Mouse (Mus musculus) midbrain, embryonic 11.5 days (tissue): Measurements from ENCODE around the gene Cabp2. TPM values are rescaled to one million over a fixed set of nuclear protein-coding genes. Genes with fewer than 3 reads are reported as not detected.
"Not testable (repeated sequence)": the region's sequence is repeated elsewhere in the genome, so short reads cannot be mapped to it uniquely, and the experiment has no call there.

Experiments
- ATAC-seq: fragments of 200-750 bp; cut with Nextera tagmentation; 2 replicates; pipeline ENCODE4 v1.8.0; 2017; ENCODE audit warnings: moderate TSS enrichment, moderate library complexity; ENCODE audit not compliant: low FRiP score
- DNase-seq: peaks from one replicate; pipeline ENCODE4 v3.0.0; 2015; ENCODE audit warnings: low spot score; ENCODE audit errors: missing footprints
- H3K27ac ChIP-seq: fragments of 300-500 bp; sonication (generic); 2 replicates; pipeline ENCODE4 v1.5.1; 2014; ENCODE audit warnings: low read depth, low read length
- H3K27me3 ChIP-seq: fragments of 300-500 bp; sonication (generic); 2 replicates; pipeline ENCODE4 v1.6.1; 2014; ENCODE audit warnings: mild to moderate bottlenecking, low read length, moderate library complexity, mixed read lengths; ENCODE audit not compliant: control insufficient read depth, insufficient read depth
- H3K36me3 ChIP-seq: fragments of 300-500 bp; sonication (generic); 2 replicates; pipeline ENCODE4 v1.6.1; 2014; ENCODE audit warnings: mild to moderate bottlenecking, low read length, moderate library complexity, mixed read lengths; ENCODE audit not compliant: control insufficient read depth, insufficient read depth
- H3K4me1 ChIP-seq: fragments of 300-500 bp; sonication (generic); 2 replicates; pipeline ENCODE4 v1.6.1; 2014; ENCODE audit warnings: low read length; ENCODE audit not compliant: control insufficient read depth, insufficient read depth
- H3K4me2 ChIP-seq: fragments of 300-500 bp; sonication (generic); 2 replicates; pipeline ENCODE4 v1.6.1; 2014; ENCODE audit warnings: mild to moderate bottlenecking, moderate library complexity
- H3K4me3 ChIP-seq: fragments of 300-500 bp; sonication (generic); 2 replicates; pipeline ENCODE4 v1.5.1; 2014; ENCODE audit warnings: low read depth, low read length
- H3K9ac ChIP-seq: fragments of 300-500 bp; sonication (generic); 2 replicates; pipeline ENCODE4 v1.6.1; 2014; ENCODE audit warnings: low read length
- H3K9me3 ChIP-seq: fragments of 300-500 bp; sonication (generic); 2 replicates; pipeline ENCODE4 v1.6.1; 2016; ENCODE audit warnings: low read length; ENCODE audit not compliant: control insufficient read depth
- WGBS: fragments of 180-500 bp; shearing (Covaris S2); extraction: QIAGEN DNeasy Blood & Tissue Kit; methylation state at CpG from one replicate; pipeline ENCODE4 v1.1.7; 2014; 5-methylcytosine and 5-hydroxymethylcytosine counted together
- polyA plus RNA-seq: library from polyadenylated mRNA; unstranded; fragments of >200 nt; fragmentation: Nextera tagmentation; extraction: Ambion mirVana; gene quantifications from 2 replicates; pipeline ENCODE4 v1.2.1, GENCODE M21; 2014

Cabp2 gene
- polyA plus RNA-seq, 1 experiment from 2014 or later: not detected

- no peak overlapping the region for H3K9ac ChIP-seq
- H3K4me3 ChIP-seq: no peak overlapping the region
- DNase-seq: peak; percentile 31
- peaks cover 8% of the 10 kb centered on the region for H3K36me3 ChIP-seq
- H3K27ac ChIP-seq: no peak overlapping the region
- no peak for ATAC-seq
- H3K4me1 ChIP-seq: peaks cover 9% of the 10 kb centered on the region
- H3K9me3 ChIP-seq: no peaks in the 10 kb centered on the region
- H3K27me3 ChIP-seq: no peaks in the 10 kb centered on the region
- WGBS: 91% methylated on average over 4 of the region's 4 CpGs
- H3K4me2 ChIP-seq: no peak overlapping the region
Measured at GRCm38 (mm10) chr19:4130106-4130505, 48.7 kb downstream of the Cabp2 start.

- Histone ChIP-seq H3K9ac (no peak overlapping the region), H3K9me3 (no peaks in the 10 kb centered on the region), H3K27me3 (no peaks in the 10 kb centered on the region), H3K4me2 (no peak overlapping the region), H3K4me1 (peaks cover 8% of the 10 kb centered on the region), H3K36me3 (peaks cover 8% of the 10 kb centered on the region), H3K4me3 (no peak overlapping the region), H3K27ac (no peak overlapping the region)
- ATAC-seq (no peak), DNase-seq (peak; percentile 57)
- WGBS: 95% methylated on average over 5 of the region's 5 CpGs
Measured at GRCm38 (mm10) chr19:4131075-4131474, 49.7 kb downstream of the Cabp2 start.

- no peaks in the 10 kb centered on the region for H3K9me3 ChIP-seq
- ATAC-seq (no peak), DNase-seq (no peak)
- no peak overlapping the region for H3K27ac ChIP-seq
- no peak overlapping the region for H3K4me3 ChIP-seq
- H3K4me1 ChIP-seq: peaks cover 3% of the 10 kb centered on the region
- no peak overlapping the region for H3K4me2 ChIP-seq
- H3K36me3 ChIP-seq: peaks cover 8% of the 10 kb centered on the region
- no peak overlapping the region for H3K9ac ChIP-seq
- H3K27me3 ChIP-seq: no peaks in the 10 kb centered on the region
- WGBS: 91% methylated on average over 2 of the region's 2 CpGs
Measured at GRCm38 (mm10) chr19:4131768-4132167, 50.4 kb downstream of the Cabp2 start.

GRCm38 (mm10) chr19:4134354-4134753 lies 53.0 kb downstream of the Cabp2 start:
- H3K27ac ChIP-seq: no peak overlapping the region
- WGBS: 85% methylated on average over 4 of the region's 4 CpGs
- no peaks in the 10 kb centered on the region for H3K27me3 ChIP-seq
- no peaks in the 10 kb centered on the region for H3K4me1 ChIP-seq
- DNase-seq (no peak), ATAC-seq (no peak)
- peaks cover 4% of the 10 kb centered on the region for H3K36me3 ChIP-seq
- no peak overlapping the region for H3K4me3 ChIP-seq
- no peak overlapping the region for H3K9ac ChIP-seq
- no peaks in the 10 kb centered on the region for H3K9me3 ChIP-seq
- no peak overlapping the region for H3K4me2 ChIP-seq

- not testable (repeated sequence) for H3K36me3 ChIP-seq, DNase-seq, H3K4me1 ChIP-seq, H3K27ac ChIP-seq, H3K4me2 ChIP-seq, H3K27me3 ChIP-seq, H3K9ac ChIP-seq, H3K9me3 ChIP-seq, H3K4me3 ChIP-seq, ATAC-seq
- WGBS: 83% methylated on average over 6 of the region's 6 CpGs
Measured at GRCm38 (mm10) chr19:4135229-4135962, 54.0 kb downstream of the Cabp2 start.

- not testable (repeated sequence) for H3K4me2 ChIP-seq, H3K27me3 ChIP-seq, DNase-seq, H3K4me3 ChIP-seq, H3K9me3 ChIP-seq, H3K4me1 ChIP-seq, H3K9ac ChIP-seq, H3K27ac ChIP-seq, ATAC-seq, H3K36me3 ChIP-seq
- 28% methylated on average over 8 of the region's 8 CpGs for WGBS
Measured at GRCm38 (mm10) chr19:4135963-4136345, 54.6 kb downstream of the Cabp2 start.

- Histone ChIP-seq H3K9ac (no peak overlapping the region), H3K4me1 (no peaks in the 10 kb centered on the region), H3K9me3 (no peaks in the 10 kb centered on the region), H3K4me3 (no peak overlapping the region), H3K27me3 (no peaks in the 10 kb centered on the region), H3K27ac (no peak overlapping the region), H3K36me3 (peaks cover 3% of the 10 kb centered on the region), H3K4me2 (no peak overlapping the region)
- WGBS: 79% methylated on average over 5 of the region's 5 CpGs
- DNase-seq (no peak), ATAC-seq (no peak)
Measured at GRCm38 (mm10) chr19:4136463-4136862, 55.1 kb downstream of the Cabp2 start.

Other genes starting within 250 kb of the Cabp2 start
- gene Chka, start 229.8 kb upstream of the Cabp2 start, polyA plus RNA-seq: 50.5 and 53.0 TPM in 2 replicates
- 7.7 and 8.9 TPM in 2 replicates for gene Tcirg1, start 174.4 kb upstream of the Cabp2 start, polyA plus RNA-seq
- 209 and 235 TPM in 2 replicates for gene Ndufs8, start 168.8 kb upstream of the Cabp2 start, polyA plus RNA-seq
- gene Aldh3b1, start 151.8 kb upstream of the Cabp2 start, polyA plus RNA-seq: 0.67 and 0.99 TPM in 2 replicates
- gene Unc93b1, start 146.4 kb upstream of the Cabp2 start, polyA plus RNA-seq: 5.9 and 7.1 TPM in 2 replicates
- gene Aldh3b3, start 122.9 kb upstream of the Cabp2 start, polyA plus RNA-seq: not detected in 2 replicates
- gene Aldh3b2, start 109.2 kb upstream of the Cabp2 start, polyA plus RNA-seq: 0.44 and 0.50 TPM in 2 replicates
- 1.0 and 1.6 TPM in 2 replicates for gene Acy3, start 95.0 kb upstream of the Cabp2 start, polyA plus RNA-seq
- not detected in 2 replicates for gene Tbx10, start 88.8 kb upstream of the Cabp2 start, polyA plus RNA-seq
- gene Nudt8, start 81.0 kb upstream of the Cabp2 start, polyA plus RNA-seq: 14.0 and 15.1 TPM in 2 replicates
- 0.87 and 1.5 TPM in 2 replicates for gene Gm49405, start 81.0 kb upstream of the Cabp2 start, polyA plus RNA-seq
- gene Doc2g, start 78.3 kb upstream of the Cabp2 start, polyA plus RNA-seq: 1.5 TPM in 2 replicates
- 180 TPM in 2 replicates for gene Ndufv1, start 68.8 kb upstream of the Cabp2 start, polyA plus RNA-seq
- gene Gstp1, start 43.6 kb upstream of the Cabp2 start, polyA plus RNA-seq: 337 and 342 TPM in 2 replicates
- gene Gstp2, start 35.6 kb upstream of the Cabp2 start, polyA plus RNA-seq: 1.1 and 3.8 TPM in 2 replicates
- not detected in 2 replicates for gene Gstp3, start 22.0 kb upstream of the Cabp2 start, polyA plus RNA-seq
- 60.8 and 73.5 TPM in 2 replicates for gene Cdk2ap2, start 15.6 kb downstream of the Cabp2 start, polyA plus RNA-seq
- 11.2 and 11.3 TPM in 2 replicates for gene Pitpnm1, start 18.4 kb downstream of the Cabp2 start, polyA plus RNA-seq
- 54.9 and 58.9 TPM in 2 replicates for gene Aip, start 44.3 kb downstream of the Cabp2 start, polyA plus RNA-seq
- gene Gpr152, start 58.2 kb downstream of the Cabp2 start, polyA plus RNA-seq: not detected in 2 replicates
- gene Cabp4, start 62.5 kb downstream of the Cabp2 start, polyA plus RNA-seq: 0.11 TPM in 1 of 2 replicates, not detected in the other
- gene Coro1b, start 67.0 kb downstream of the Cabp2 start, polyA plus RNA-seq: 105 and 127 TPM in 2 replicates
- gene Ptprcap, start 72.0 kb downstream of the Cabp2 start, polyA plus RNA-seq: 0.75 and 1.7 TPM in 2 replicates
- 35.4 and 46.8 TPM in 2 replicates for gene Rps6kb2, start 81.8 kb downstream of the Cabp2 start, polyA plus RNA-seq
- 2.5 and 2.9 TPM in 2 replicates for gene Carns1, start 93.9 kb downstream of the Cabp2 start, polyA plus RNA-seq
- gene Tbc1d10c, start 109.7 kb downstream of the Cabp2 start, polyA plus RNA-seq: 0.29 and 1.5 TPM in 2 replicates
- 874 and 929 TPM in 2 replicates for gene Ppp1ca, start 110.5 kb downstream of the Cabp2 start, polyA plus RNA-seq
- 42.4 and 43.5 TPM in 2 replicates for gene Rad9a, start 120.1 kb downstream of the Cabp2 start, polyA plus RNA-seq
- 0.31 and 0.32 TPM in 2 replicates for gene Clcf1, start 132.7 kb downstream of the Cabp2 start, polyA plus RNA-seq
- gene AC109138.7, start 132.8 kb downstream of the Cabp2 start, polyA plus RNA-seq: not detected in 2 replicates
- gene Pold4, start 150.3 kb downstream of the Cabp2 start, polyA plus RNA-seq: 12.2 and 12.6 TPM in 2 replicates
- gene Ssh3, start 187.6 kb downstream of the Cabp2 start, polyA plus RNA-seq: 2.1 and 2.3 TPM in 2 replicates
- gene Ankrd13d, start 201.6 kb downstream of the Cabp2 start, polyA plus RNA-seq: 8.5 and 8.8 TPM in 2 replicates
- 13.2 and 16.5 TPM in 2 replicates for gene Grk2, start 224.6 kb downstream of the Cabp2 start, polyA plus RNA-seq